Mouse (Mus musculus): Measurements from ENCODE around the gene Ahrr. TPM values are rescaled to one million over a fixed set of nuclear protein-coding genes. Genes with fewer than 3 reads are reported as not detected.

The Ahrr gene
- polyA plus RNA-seq, 1 experiment from 2014 or later, result 1.9 TPM

DNA sequence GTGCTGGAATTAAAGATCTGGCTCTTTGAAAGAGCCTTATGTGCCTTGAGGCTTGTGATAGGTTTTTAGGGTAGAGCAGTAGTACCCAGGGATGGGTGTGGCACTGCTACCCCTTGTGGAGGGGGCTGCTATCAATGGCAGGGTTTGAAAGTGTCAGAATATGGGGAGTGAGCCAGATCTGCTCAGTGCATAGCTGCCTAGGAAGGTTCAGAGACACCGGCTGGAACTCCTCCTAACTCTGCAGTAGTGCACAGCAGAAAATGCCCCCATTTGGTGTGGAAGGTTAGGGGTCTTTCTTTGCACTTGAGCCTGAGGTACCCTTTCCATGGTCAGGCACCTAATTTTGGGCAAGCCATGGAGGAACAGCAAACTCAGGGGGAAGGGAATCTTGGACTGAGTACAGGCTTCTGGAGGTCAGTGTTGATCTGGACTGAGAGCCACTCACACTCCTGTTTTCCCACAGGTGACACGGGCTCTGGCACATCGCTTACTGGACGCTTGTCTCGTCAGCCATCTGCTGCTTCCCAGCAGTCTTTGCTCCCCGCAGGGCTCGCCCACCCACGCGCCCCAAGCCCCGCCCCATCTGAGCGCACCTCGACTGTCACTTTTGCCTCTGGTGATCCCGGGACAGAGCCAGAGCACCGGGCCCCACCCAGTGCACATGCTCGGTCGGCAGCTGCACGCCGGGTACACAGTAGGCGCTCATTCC, 125.6 kb downstream of the Ahrr start:
- Histone ChIP-seq H3K9ac (peak overlapping the region; percentile 73), H3K4me2 (peak overlapping the region; percentile 82), H3K4me1 (peaks cover 11% of the 10 kb centered on the region), H3K27me3 (no peaks in the 10 kb centered on the region), H3K27ac (no peak overlapping the region), H3K9me3 (no peaks in the 10 kb centered on the region), H3K36me3 (peaks cover 23% of the 10 kb centered on the region), H3K4me3 (peak overlapping the region; percentile 54)
- ATAC-seq (ENCODE audit: insufficient number of reproducible peaks, insufficient read depth, low FRiP score, low TSS enrichment, low read depth), result 0 out of 2 replicates have a peak, but pooled peaks have one; percentile 27
- 16% methylated on average over 19 of the region's 19 CpGs for WGBS

Other genes with a start within 250 kb of the Ahrr start
- gene Cep72, start 230.0 kb downstream of the Ahrr start, polyA plus RNA-seq (2015; fragmentation: Nextera tagmentation; extraction: Ambion mirVana), result 12.7 and 14.6 TPM in 2 replicates
- gene Slc9a3, start 170.9 kb downstream of the Ahrr start, polyA plus RNA-seq (2015; fragmentation: Nextera tagmentation; extraction: Ambion mirVana), result not detected in 2 replicates
- 76.9 and 91.6 TPM in 2 replicates for gene Exoc3, start 83.6 kb downstream of the Ahrr start, polyA plus RNA-seq (2015; fragmentation: Nextera tagmentation; extraction: Ambion mirVana)
- gene Pdcd6, start 25.2 kb upstream of the Ahrr start, polyA plus RNA-seq (2015; fragmentation: Nextera tagmentation; extraction: Ambion mirVana), result 150 and 159 TPM in 2 replicates
- gene Sdha, start 57.9 kb upstream of the Ahrr start, polyA plus RNA-seq (2015; fragmentation: Nextera tagmentation; extraction: Ambion mirVana), result 238 and 291 TPM in 2 replicates
- 68.1 and 69.4 TPM in 2 replicates for gene Ccdc127, start 58.0 kb upstream of the Ahrr start, polyA plus RNA-seq (2015; fragmentation: Nextera tagmentation; extraction: Ambion mirVana)
- gene Lrrc14b, start 71.7 kb upstream of the Ahrr start, polyA plus RNA-seq (2015; fragmentation: Nextera tagmentation; extraction: Ambion mirVana), result not detected in 2 replicates
- 8.0 TPM in 2 replicates for gene Zfp72, start 98.5 kb upstream of the Ahrr start, polyA plus RNA-seq (2015; fragmentation: Nextera tagmentation; extraction: Ambion mirVana)
- gene Ftl1-ps1, start 107.4 kb upstream of the Ahrr start, polyA plus RNA-seq (2015; fragmentation: Nextera tagmentation; extraction: Ambion mirVana), result 83.8 and 276 TPM in 2 replicates
- 24.6 and 27.1 TPM in 2 replicates for gene Zfp825, start 201.7 kb upstream of the Ahrr start, polyA plus RNA-seq (2015; fragmentation: Nextera tagmentation; extraction: Ambion mirVana)

Data from embryonic facial prominence, embryonic 13.5 days (tissue).